Mouse (Mus musculus) brain, adult 2 months (tissue): ENCODE data around the gene Spdl1.

Experiments
- DNase-seq: peaks from one replicate; pipeline ENCODE4 v3.0.0; 2011; ENCODE audit warnings: low read depth, low spot score

Gene Spdl1

DNA sequence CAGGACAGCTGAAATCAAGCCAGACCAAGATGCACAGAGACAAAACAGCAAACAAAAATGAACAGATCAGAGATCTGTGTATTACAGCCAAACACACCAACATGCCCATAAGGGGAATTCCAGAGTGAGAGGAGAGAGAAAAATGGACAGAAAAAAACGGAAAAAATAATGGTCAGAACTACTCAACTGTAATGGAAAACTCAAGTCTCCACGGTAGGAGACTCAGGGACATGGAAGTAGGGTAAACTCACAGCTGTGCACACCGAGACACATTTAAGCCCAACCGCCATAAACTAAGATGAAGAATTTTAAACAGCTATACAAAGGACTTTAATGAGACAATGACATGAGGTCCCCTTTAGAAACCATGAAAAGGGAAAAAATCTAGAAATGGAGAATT lies 73.9 kb downstream of the Spdl1 start:
- no peak for DNase-seq
